Mouse (Mus musculus): ENCODE data around the gene Olfr635. TPM values are rescaled to one million over a fixed set of nuclear protein-coding genes. Genes with fewer than 3 reads are reported as not detected.

Gene Olfr635
- polyA plus RNA-seq, 1 experiment from 2014 or later, result not detected

- Histone ChIP-seq H3K4me1 (ENCODE audit: control insufficient read depth, insufficient read depth, low read length) (no peaks in the 10 kb centered on the region), H3K9ac (ENCODE audit: low read depth, low read length) (no peak within 1 kb of the TSS), H3K4me2 (ENCODE audit: low read depth, low read length) (no peak within 1 kb of the TSS), H3K4me3 (ENCODE audit: low read depth, low read length) (no peak within 1 kb of the TSS), H3K9me3 (ENCODE audit: control insufficient read depth, low read length) (no peaks in the 10 kb centered on the region), H3K27ac (replicated peaks; ENCODE audit: low read depth, low read length) (no peak within 1 kb of the TSS), H3K36me3 (ENCODE audit: control insufficient read depth, insufficient read depth, low read length) (no peaks in the 10 kb centered on the region), H3K27me3 (replicated peaks; ENCODE audit: control insufficient read depth, insufficient read depth, low read length) (no peaks in the 10 kb centered on the region)
- no peak for DNase-seq (ENCODE audit: low spot score)
- no peak for ATAC-seq (ENCODE audit: low read depth)
Observed at GRCm38 (mm10) chr7:104017203-104017602, 46.3 kb downstream of the Olfr635 start, which contains the start of gene Olfr639. Gene Olfr639 (minus strand): TSS chr7:104017303.

- no peaks in the 10 kb centered on the region for H3K36me3 ChIP-seq (ENCODE audit: control insufficient read depth, insufficient read depth, low read length)
- WGBS, result 74% methylated on average over 1 of the region's 1 CpGs
- ATAC-seq (ENCODE audit: low read depth), result no peak
Observed at GRCm38 (mm10) chr7:104018953-104019352, 48.0 kb downstream of the Olfr635 start.

GRCm38 (mm10) chr7:104021651-104022050, 50.7 kb downstream of the Olfr635 start:
- DNase-seq (ENCODE audit: low spot score) (no peak), ATAC-seq (ENCODE audit: low read depth) (no peak)
- Histone ChIP-seq H3K27ac (replicated peaks; ENCODE audit: low read depth, low read length) (no peak overlapping the region), H3K4me2 (ENCODE audit: low read depth, low read length) (no peak overlapping the region), H3K27me3 (replicated peaks; ENCODE audit: control insufficient read depth, insufficient read depth, low read length) (no peaks in the 10 kb centered on the region), H3K9ac (ENCODE audit: low read depth, low read length) (no peak overlapping the region), H3K4me3 (ENCODE audit: low read depth, low read length) (no peak overlapping the region), H3K9me3 (ENCODE audit: control insufficient read depth, low read length) (no peaks in the 10 kb centered on the region), H3K4me1 (ENCODE audit: control insufficient read depth, insufficient read depth, low read length) (no peaks in the 10 kb centered on the region), H3K36me3 (ENCODE audit: control insufficient read depth, insufficient read depth, low read length) (no peaks in the 10 kb centered on the region)
- 89% methylated on average over 6 of the region's 6 CpGs for WGBS

More at GRCm38 (mm10) chr7:104018953-104019352, 48.0 kb downstream of the Olfr635 start:
- DNase-seq (ENCODE audit: low spot score), result no peak
- Histone ChIP-seq H3K4me1 (ENCODE audit: control insufficient read depth, insufficient read depth, low read length) (no peaks in the 10 kb centered on the region), H3K9ac (ENCODE audit: low read depth, low read length) (no peak overlapping the region), H3K9me3 (ENCODE audit: control insufficient read depth, low read length) (no peaks in the 10 kb centered on the region), H3K4me2 (ENCODE audit: low read depth, low read length) (no peak overlapping the region), H3K4me3 (ENCODE audit: low read depth, low read length) (no peak overlapping the region), H3K27ac (replicated peaks; ENCODE audit: low read depth, low read length) (no peak overlapping the region), H3K27me3 (replicated peaks; ENCODE audit: control insufficient read depth, insufficient read depth, low read length) (no peaks in the 10 kb centered on the region)

- Histone ChIP-seq H3K4me1 (ENCODE audit: control insufficient read depth, insufficient read depth, low read length) (no peaks in the 10 kb centered on the region), H3K9ac (ENCODE audit: low read depth, low read length) (no peak within 1 kb of the TSS), H3K36me3 (ENCODE audit: control insufficient read depth, insufficient read depth, low read length) (no peaks in the 10 kb centered on the region), H3K4me2 (ENCODE audit: low read depth, low read length) (no peak within 1 kb of the TSS), H3K27ac (replicated peaks; ENCODE audit: low read depth, low read length) (no peak within 1 kb of the TSS), H3K4me3 (ENCODE audit: low read depth, low read length) (no peak within 1 kb of the TSS), H3K27me3 (replicated peaks; ENCODE audit: control insufficient read depth, insufficient read depth, low read length) (no peaks in the 10 kb centered on the region), H3K9me3 (ENCODE audit: control insufficient read depth, low read length) (no peaks in the 10 kb centered on the region)
- ATAC-seq (ENCODE audit: low read depth) (no peak), DNase-seq (ENCODE audit: low spot score) (no peak)
- 77% methylated on average over 6 of the region's 6 CpGs for WGBS
Observed at GRCm38 (mm10) chr7:104025473-104025872, 54.5 kb downstream of the Olfr635 start, which contains the start of gene Olfr640. Gene Olfr640 (minus strand): TSS chr7:104025573.

- 80% methylated on average over 3 of the region's 3 CpGs for WGBS
- no peaks in the 10 kb centered on the region for H3K27me3 ChIP-seq (replicated peaks; ENCODE audit: control insufficient read depth, insufficient read depth, low read length)
- ATAC-seq (ENCODE audit: low read depth), result no peak
- H3K36me3 ChIP-seq (ENCODE audit: control insufficient read depth, insufficient read depth, low read length), result no peaks in the 10 kb centered on the region
- H3K27ac ChIP-seq (replicated peaks; ENCODE audit: low read depth, low read length), result no peak overlapping the region
- DNase-seq (ENCODE audit: low spot score), result no peak
- H3K4me3 ChIP-seq (ENCODE audit: low read depth, low read length), result no peak overlapping the region
- no peak overlapping the region for H3K9ac ChIP-seq (ENCODE audit: low read depth, low read length)
- no peaks in the 10 kb centered on the region for H3K9me3 ChIP-seq (ENCODE audit: control insufficient read depth, low read length)
- no peaks in the 10 kb centered on the region for H3K4me1 ChIP-seq (ENCODE audit: control insufficient read depth, insufficient read depth, low read length)
- H3K4me2 ChIP-seq (ENCODE audit: low read depth, low read length), result no peak overlapping the region
Observed at GRCm38 (mm10) chr7:104026978-104027377, 56.0 kb downstream of the Olfr635 start.

GRCm38 (mm10) chr7:104035145-104035544, 64.2 kb downstream of the Olfr635 start, which contains the start of gene Olfr641:
Gene Olfr641 (plus strand): TSS chr7:104035445.
- Histone ChIP-seq H3K4me3 (ENCODE audit: low read depth, low read length) (no peak within 1 kb of the TSS), H3K9me3 (ENCODE audit: control insufficient read depth, low read length) (no peaks in the 10 kb centered on the region), H3K27ac (replicated peaks; ENCODE audit: low read depth, low read length) (no peak within 1 kb of the TSS), H3K4me1 (ENCODE audit: control insufficient read depth, insufficient read depth, low read length) (no peaks in the 10 kb centered on the region), H3K9ac (ENCODE audit: low read depth, low read length) (no peak within 1 kb of the TSS), H3K4me2 (ENCODE audit: low read depth, low read length) (no peak within 1 kb of the TSS), H3K36me3 (ENCODE audit: control insufficient read depth, insufficient read depth, low read length) (no peaks in the 10 kb centered on the region), H3K27me3 (replicated peaks; ENCODE audit: control insufficient read depth, insufficient read depth, low read length) (no peaks in the 10 kb centered on the region)
- DNase-seq (ENCODE audit: low spot score) (no peak), ATAC-seq (ENCODE audit: low read depth) (no peak)
- WGBS, result 68% methylated on average over 1 of the region's 1 CpGs

Other genes starting within 250 kb of the Olfr635 start
- gene Olfr628, start 240.8 kb upstream of the Olfr635 start, polyA plus RNA-seq (2014; fragmentation: Nextera tagmentation; extraction: Ambion mirVana), result 0.14 TPM in 1 of 2 replicates, not detected in the other
- gene Olfr629, start 226.2 kb upstream of the Olfr635 start, polyA plus RNA-seq (2014; fragmentation: Nextera tagmentation; extraction: Ambion mirVana), result not detected in 2 replicates
- gene Olfr630, start 213.8 kb upstream of the Olfr635 start, polyA plus RNA-seq (2014; fragmentation: Nextera tagmentation; extraction: Ambion mirVana), result 0.07 TPM in 1 of 2 replicates, not detected in the other
- gene Olfr69, start 199.6 kb upstream of the Olfr635 start, polyA plus RNA-seq (2014; fragmentation: Nextera tagmentation; extraction: Ambion mirVana), result 0.12 and 0.26 TPM in 2 replicates
- not detected in 2 replicates for gene Olfr68, start 191.5 kb upstream of the Olfr635 start, polyA plus RNA-seq (2014; fragmentation: Nextera tagmentation; extraction: Ambion mirVana)
- gene Olfr67, start 179.3 kb upstream of the Olfr635 start, polyA plus RNA-seq (2014; fragmentation: Nextera tagmentation; extraction: Ambion mirVana), result not detected in 2 replicates
- 4,240 and 4,969 TPM in 2 replicates for gene Hbb-bt, start 157.2 kb upstream of the Olfr635 start, polyA plus RNA-seq (2014; fragmentation: Nextera tagmentation; extraction: Ambion mirVana)
- gene Hbb-bs, start 143.1 kb upstream of the Olfr635 start, polyA plus RNA-seq (2014; fragmentation: Nextera tagmentation; extraction: Ambion mirVana), result 10,123 and 13,531 TPM in 2 replicates
- not detected in 2 replicates for gene Hbb-bh2, start 130.6 kb upstream of the Olfr635 start, polyA plus RNA-seq (2014; fragmentation: Nextera tagmentation; extraction: Ambion mirVana)
- 3.6 and 8.0 TPM in 2 replicates for gene Hbb-bh1, start 128.0 kb upstream of the Olfr635 start, polyA plus RNA-seq (2014; fragmentation: Nextera tagmentation; extraction: Ambion mirVana)
- gene Hbb-y, start 117.9 kb upstream of the Olfr635 start, polyA plus RNA-seq (2014; fragmentation: Nextera tagmentation; extraction: Ambion mirVana), result 391 and 1,497 TPM in 2 replicates
- gene Olfr66, start 84.9 kb upstream of the Olfr635 start, polyA plus RNA-seq (2014; fragmentation: Nextera tagmentation; extraction: Ambion mirVana), result not detected in 2 replicates
- not detected in 2 replicates for gene Olfr64, start 76.7 kb upstream of the Olfr635 start, polyA plus RNA-seq (2014; fragmentation: Nextera tagmentation; extraction: Ambion mirVana)
- 0.13 and 0.35 TPM in 2 replicates for gene Olfr65, start 67.7 kb upstream of the Olfr635 start, polyA plus RNA-seq (2014; fragmentation: Nextera tagmentation; extraction: Ambion mirVana)
- not detected in 2 replicates for gene Olfr631, start 42.3 kb upstream of the Olfr635 start, polyA plus RNA-seq (2014; fragmentation: Nextera tagmentation; extraction: Ambion mirVana)
- not detected in 2 replicates for gene Olfr632, start 36.8 kb upstream of the Olfr635 start, polyA plus RNA-seq (2014; fragmentation: Nextera tagmentation; extraction: Ambion mirVana)
- gene Olfr633, start 26.7 kb upstream of the Olfr635 start, polyA plus RNA-seq (2014; fragmentation: Nextera tagmentation; extraction: Ambion mirVana), result not detected in 2 replicates
- gene Olfr638, start 27.6 kb downstream of the Olfr635 start, polyA plus RNA-seq (2014; fragmentation: Nextera tagmentation; extraction: Ambion mirVana), result not detected in 2 replicates
- gene Olfr639, start 46.2 kb downstream of the Olfr635 start, polyA plus RNA-seq (2014; fragmentation: Nextera tagmentation; extraction: Ambion mirVana), result not detected in 2 replicates
- 0.13 and 0.14 TPM in 2 replicates for gene Olfr640, start 54.4 kb downstream of the Olfr635 start, polyA plus RNA-seq (2014; fragmentation: Nextera tagmentation; extraction: Ambion mirVana)
- gene Olfr641, start 64.3 kb downstream of the Olfr635 start, polyA plus RNA-seq (2014; fragmentation: Nextera tagmentation; extraction: Ambion mirVana), result 0.10 TPM in 1 of 2 replicates, not detected in the other
- gene Olfr642, start 81.5 kb downstream of the Olfr635 start, polyA plus RNA-seq (2014; fragmentation: Nextera tagmentation; extraction: Ambion mirVana), result not detected in 2 replicates
- gene 4930516K23Rik, start 90.3 kb downstream of the Olfr635 start, polyA plus RNA-seq (2014; fragmentation: Nextera tagmentation; extraction: Ambion mirVana), result not detected in 2 replicates
- gene Olfr644, start 100.7 kb downstream of the Olfr635 start, polyA plus RNA-seq (2014; fragmentation: Nextera tagmentation; extraction: Ambion mirVana), result 0.21 and 0.38 TPM in 2 replicates
- not detected in 2 replicates for gene Olfr645, start 114.3 kb downstream of the Olfr635 start, polyA plus RNA-seq (2014; fragmentation: Nextera tagmentation; extraction: Ambion mirVana)
- gene Olfr646, start 133.7 kb downstream of the Olfr635 start, polyA plus RNA-seq (2014; fragmentation: Nextera tagmentation; extraction: Ambion mirVana), result not detected in 2 replicates
- gene Ubqln5, start 158.7 kb downstream of the Olfr635 start, polyA plus RNA-seq (2014; fragmentation: Nextera tagmentation; extraction: Ambion mirVana), result not detected in 2 replicates
- gene Olfr643, start 166.3 kb downstream of the Olfr635 start, polyA plus RNA-seq (2014; fragmentation: Nextera tagmentation; extraction: Ambion mirVana), result not detected in 2 replicates
- 0.21 and 0.25 TPM in 2 replicates for gene Ubqln3, start 172.1 kb downstream of the Olfr635 start, polyA plus RNA-seq (2014; fragmentation: Nextera tagmentation; extraction: Ambion mirVana)
- 0.17 and 0.45 TPM in 2 replicates for gene Ubqlnl, start 179.4 kb downstream of the Olfr635 start, polyA plus RNA-seq (2014; fragmentation: Nextera tagmentation; extraction: Ambion mirVana)
- 17.6 and 28.0 TPM in 2 replicates for gene Olfm5, start 193.7 kb downstream of the Olfr635 start, polyA plus RNA-seq (2014; fragmentation: Nextera tagmentation; extraction: Ambion mirVana)
- gene Olfr648, start 212.2 kb downstream of the Olfr635 start, polyA plus RNA-seq (2014; fragmentation: Nextera tagmentation; extraction: Ambion mirVana), result 0.17 and 0.18 TPM in 2 replicates
- gene Olfr649, start 224.8 kb downstream of the Olfr635 start, polyA plus RNA-seq (2014; fragmentation: Nextera tagmentation; extraction: Ambion mirVana), result not detected in 2 replicates
- 0.72 and 0.89 TPM in 2 replicates for gene Trim6, start 247.6 kb downstream of the Olfr635 start, polyA plus RNA-seq (2014; fragmentation: Nextera tagmentation; extraction: Ambion mirVana)

Measured in embryonic facial prominence, embryonic 14.5 days (tissue).